Mouse (Mus musculus) urinary bladder, postnatal 10 days (tissue): ENCODE measurements at regions not wholly inside any gene's neighbourhood (a gene's known extent, or its start where the extent isn't known, plus 50 kb on each side); places are given as distances from the start of the nearest gene placed in this dataset.

Experiments used
- DNase-seq: peaks from one replicate; pipeline ENCODE4 v3.0.0; 2022; ENCODE audit warnings: low spot score

DNA sequence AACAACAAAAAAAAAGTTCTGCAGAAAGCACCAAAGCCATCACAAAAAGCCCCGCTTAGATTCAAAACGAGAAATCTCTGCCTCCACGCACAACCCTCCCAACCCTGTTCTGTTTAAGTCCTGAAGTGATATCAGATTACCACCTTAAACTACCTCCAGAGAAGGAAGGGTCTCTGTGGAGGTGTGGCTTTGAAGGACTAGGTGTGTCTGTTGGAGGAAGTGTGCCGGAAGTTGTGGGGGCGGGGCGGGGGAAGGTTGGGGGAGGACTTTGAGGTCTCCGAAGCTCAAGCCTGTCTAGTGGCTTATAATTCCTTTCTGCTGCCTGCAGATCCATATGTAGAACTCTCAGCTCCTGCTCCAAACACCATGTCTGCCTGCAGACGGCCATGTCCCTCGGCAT lies 173.6 kb downstream of the Mreg start:
- no peak for DNase-seq

GRCm38 (mm10) chr1:72036600-72036999 lies 175.5 kb downstream of the Mreg start:
- DNase-seq: no peak

GRCm38 (mm10) chr1:72036141-72036540 lies 176.0 kb downstream of the Mreg start:
- DNase-seq: no peak

DNA sequence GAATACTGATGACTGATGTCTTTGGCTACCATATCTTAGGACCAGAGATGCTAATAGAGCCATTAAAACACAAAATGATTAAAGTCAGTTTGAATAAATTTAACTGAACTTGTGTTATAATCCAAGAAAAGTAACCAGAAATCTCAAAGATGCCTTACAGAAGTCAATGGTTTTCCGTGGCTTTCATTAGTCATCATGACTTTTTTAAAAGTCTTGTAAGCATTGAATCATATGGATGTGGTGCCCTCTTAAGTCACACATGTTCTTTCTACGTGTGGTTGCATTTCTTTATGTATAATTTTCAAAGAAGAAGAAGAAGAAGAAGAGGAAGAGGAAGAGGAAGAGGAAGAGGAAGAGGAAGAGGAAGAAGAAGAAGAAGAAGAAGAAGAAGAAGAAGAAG lies 178.2 kb downstream of the Mreg start:
- DNase-seq: no peak

DNA sequence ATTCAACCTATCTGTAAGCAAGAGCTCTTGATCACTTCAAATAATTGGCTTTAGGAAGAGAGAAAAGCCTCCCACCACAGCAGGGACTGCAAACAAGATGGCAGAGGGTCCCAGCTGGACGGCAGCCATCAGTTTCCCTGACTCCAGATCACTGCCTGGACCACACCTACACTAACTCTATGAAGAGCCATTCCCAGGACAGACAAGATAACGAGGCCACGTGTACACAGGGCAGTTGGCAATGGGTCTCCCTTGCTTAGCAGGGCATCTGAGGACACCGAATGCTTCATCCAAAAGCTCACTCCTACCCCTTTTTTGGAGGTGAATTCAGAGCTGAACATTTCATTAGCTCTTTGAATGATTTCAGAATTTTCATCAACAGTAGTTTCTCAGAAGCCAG lies 179.9 kb downstream of the Mreg start:
- DNase-seq: no peak

GRCm38 (mm10) chr1:72030763-72031405 lies 181.2 kb downstream of the Mreg start:
- DNase-seq: no peak

DNA sequence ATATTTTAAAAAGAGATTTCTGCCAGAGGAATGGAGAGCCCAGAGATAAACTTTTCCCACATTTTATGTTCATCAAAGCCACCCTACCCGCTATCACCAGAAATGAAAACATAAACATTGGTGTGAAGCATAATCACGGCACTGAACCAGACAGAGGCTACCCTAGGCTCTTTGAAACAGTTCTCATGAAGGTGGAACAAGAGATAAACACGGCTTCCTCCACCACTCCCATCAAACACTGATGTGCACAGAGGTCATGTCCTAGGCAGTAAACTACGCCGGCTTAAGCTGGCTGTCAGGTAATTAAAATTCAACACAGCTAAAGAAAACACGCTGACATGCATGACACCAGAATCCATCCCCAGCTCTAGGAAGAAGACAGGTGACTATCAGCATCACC lies 182.5 kb downstream of the Mreg start:
- no peak for DNase-seq

DNA sequence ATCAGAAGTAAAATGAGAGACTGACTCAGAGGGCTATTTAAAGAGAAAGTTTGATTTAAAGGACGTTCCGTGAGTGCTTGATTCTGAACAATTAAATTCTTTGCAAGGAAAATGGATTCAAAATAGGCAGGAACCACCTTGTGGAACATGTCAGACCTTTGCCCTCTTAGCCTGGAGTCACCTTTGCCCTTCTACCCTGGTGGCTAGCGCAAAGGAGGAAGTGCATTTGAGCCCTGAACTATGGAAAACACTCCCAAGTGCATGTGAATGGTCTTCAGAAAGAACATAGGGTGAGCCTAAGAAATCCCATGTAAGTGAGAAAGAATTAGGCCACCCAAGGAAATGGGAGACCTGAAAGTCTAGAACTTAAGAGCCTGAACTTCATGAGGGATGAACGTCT lies 185.2 kb downstream of the Mreg start:
- DNase-seq: no peak

- DNase-seq: no peak
These were observed 189.5 kb downstream of the Mreg start for GRCm38 (mm10) chr1:72022631-72023030.

DNA sequence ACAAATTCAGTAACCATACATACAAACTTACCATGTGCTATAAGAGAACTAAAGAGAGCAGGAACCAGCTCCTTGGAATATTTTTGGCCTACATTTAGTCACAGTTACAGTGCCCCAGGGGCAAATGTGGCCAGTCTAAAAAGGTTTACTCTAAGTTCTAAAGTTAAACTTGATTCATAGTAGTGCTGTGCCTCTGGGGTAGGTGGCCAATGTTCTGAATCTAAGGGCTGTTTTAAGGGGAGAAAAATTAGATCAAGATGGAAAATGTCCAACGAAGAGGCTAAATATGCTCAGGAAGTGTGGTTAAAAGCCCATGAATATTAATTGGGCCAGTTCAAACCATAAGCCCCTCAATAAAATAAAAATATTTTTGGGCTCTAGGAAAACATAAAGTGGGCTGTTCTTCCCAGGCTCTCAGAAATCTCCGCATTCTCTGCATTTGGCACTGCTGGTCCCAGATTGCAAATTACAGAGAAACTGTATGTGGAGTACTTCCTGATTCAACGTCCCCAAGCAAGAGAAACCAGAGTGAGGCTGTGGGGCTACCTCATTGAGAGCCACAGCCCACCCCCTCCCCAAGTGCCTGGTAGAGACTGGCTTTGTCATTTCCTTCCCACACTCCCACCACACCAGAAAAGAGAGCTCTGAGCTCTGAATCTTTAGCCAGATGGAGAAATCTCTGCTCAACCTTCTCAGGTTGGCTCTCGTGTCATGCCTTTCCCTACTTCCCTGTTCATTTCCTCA lies 193.5 kb downstream of the Mreg start:
- DNase-seq: no peak

GRCm38 (mm10) chr1:72017814-72018478 lies 194.2 kb downstream of the Mreg start:
- DNase-seq: no peak

- DNase-seq: no peak
These were observed 196.6 kb downstream of the Mreg start for GRCm38 (mm10) chr1:72015471-72015870.

- no peak for DNase-seq
These were observed 197.5 kb downstream of the Mreg start for GRCm38 (mm10) chr1:72014580-72014979.

GRCm38 (mm10) chr1:72013863-72014262 lies 198.2 kb downstream of the Mreg start:
- no peak for DNase-seq

DNA sequence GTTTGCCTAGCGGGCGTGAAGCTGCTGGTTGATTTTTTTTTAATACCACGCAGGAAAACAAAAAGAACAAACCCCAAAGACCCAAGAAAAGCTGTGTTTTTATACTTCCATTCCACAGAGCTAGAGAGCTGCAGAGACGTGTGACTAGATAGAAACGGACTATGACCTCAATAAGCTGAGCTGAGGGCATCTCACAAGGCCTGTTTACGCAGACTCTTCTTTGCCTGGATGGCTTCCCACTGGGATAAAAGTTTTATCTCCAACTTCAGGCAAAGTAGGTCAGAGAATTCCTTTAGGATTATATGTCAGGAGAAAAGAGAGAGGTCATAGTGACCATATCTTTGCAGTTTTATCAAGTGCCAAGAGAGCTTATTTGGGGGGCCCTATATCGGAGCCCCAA lies 199.4 kb downstream of the Mreg start:
- DNase-seq: no peak

GRCm38 (mm10) chr1:72009270-72009928 lies 202.7 kb downstream of the Mreg start:
- DNase-seq: no peak

DNA sequence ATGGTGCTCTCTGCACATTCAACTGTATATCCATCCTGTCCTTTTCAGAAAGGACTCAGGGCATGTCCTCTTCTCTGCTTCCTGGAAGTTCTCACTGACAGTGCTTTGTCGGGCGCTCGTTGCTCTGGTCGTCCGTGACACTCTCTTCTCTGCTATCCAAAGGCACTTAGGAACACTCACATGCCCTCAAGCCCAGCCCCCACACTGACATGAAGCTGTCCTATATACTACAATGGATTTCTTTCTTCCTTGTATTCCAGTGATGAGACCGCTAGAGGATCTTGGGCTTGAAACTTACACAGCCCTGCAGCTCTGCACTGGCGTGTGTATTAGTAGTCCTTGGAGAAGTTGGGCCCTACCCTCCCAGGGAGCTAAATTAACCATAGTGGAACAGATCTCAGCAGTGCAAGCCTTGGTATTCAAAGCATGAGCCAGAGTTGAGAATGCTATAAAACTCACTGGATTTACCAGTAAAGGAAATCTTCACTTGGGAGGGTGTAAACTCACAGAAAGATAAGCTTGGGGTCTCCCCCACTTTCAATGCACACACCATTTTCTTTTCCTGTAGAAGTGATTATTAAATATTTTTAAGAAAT lies 205.3 kb downstream of the Mreg start:
- no peak for DNase-seq

DNA sequence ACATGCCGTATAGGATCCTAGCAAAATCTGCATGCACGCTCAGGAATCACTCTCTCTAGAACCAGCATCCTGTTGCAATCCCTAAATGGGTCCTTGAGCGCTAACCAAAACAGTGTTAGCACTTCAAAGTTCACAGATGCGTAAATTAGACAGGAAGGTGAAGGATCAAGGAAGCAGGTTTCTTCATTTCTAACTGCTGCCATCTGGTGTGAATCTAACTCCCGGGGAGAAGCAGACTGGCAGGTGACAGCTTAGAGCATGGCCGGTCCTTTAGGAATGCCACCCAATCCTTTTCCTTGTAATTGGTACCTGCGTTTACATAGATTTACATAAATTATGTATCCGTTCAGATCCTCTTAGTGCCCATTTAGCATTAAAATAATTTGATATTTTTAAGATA lies 206.2 kb downstream of the Mreg start:
- DNase-seq: no peak

DNA sequence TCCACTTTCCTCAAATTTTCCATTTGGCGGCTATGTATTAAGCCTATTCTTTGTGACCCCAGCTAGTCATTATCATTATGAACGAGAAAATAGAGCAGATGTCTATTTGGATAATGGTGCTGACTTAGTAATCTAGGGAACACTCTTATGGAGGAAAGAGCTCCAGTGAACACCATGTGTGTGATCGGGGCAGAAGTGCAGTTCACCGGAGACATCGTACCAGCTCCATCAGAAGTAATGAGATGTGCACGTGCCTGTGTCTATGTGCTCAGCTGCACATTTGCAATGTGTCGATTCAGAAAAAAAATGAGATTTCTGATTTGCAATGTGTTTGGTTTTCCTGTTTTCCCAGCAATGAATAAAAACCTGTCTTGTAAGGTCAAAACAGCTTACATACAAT lies 206.6 kb downstream of the Mreg start:
- no peak for DNase-seq

- no peak for DNase-seq
These were observed 208.5 kb downstream of the Mreg start for GRCm38 (mm10) chr1:72003424-72004278.

DNA sequence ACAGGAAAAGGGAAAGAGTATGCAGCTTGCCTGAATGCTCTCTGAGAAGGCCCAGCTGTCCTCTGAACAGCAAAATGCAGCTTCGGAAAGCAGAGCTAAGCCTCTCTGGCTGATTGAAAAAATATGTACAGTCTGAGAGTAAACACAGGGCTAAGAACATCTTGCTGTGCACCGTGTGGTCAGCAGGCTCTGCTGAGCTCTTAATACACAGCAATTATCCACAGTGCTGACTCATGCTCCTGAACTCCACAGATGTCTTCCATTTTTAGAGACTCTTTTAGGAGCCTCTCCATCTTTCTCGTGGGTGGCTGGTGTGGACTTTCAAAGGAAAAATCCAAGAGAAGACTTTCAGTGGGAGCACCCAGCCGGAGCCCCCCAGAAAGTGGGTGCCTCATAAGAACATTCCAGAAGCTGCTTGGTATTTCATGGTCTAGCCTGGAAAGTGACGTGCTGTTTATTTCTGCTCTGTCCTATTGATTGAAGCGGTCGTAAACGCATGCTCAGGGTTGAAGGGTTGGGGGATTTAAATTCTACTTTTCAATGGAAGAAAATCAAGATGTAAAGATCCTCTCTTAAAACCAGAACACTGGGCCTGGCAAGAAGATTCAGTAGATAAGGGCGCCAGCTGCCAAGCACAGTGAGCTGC lies 209.5 kb downstream of the Mreg start:
- DNase-seq: no peak
